Mouse (Mus musculus) C2C12 (cell line): Measurements from ENCODE around the gene Atp6v0a4. TPM values are rescaled to one million over a fixed set of nuclear protein-coding genes. Genes with fewer than 3 reads are reported as not detected.

ENCODE experiments used
- H3K27me3 ChIP-seq: one replicate; pipeline ENCODE4 v1.6.1; 2011; ENCODE audit not compliant: control insufficient read depth, insufficient read depth, insufficient read length
- H3K36me3 ChIP-seq: one replicate; pipeline ENCODE4 v1.6.1; 2011; ENCODE audit not compliant: control insufficient read depth, insufficient read depth
- H3K4me3 ChIP-seq: one replicate; pipeline ENCODE4 v1.5.1; 2011; ENCODE audit warnings: mild to moderate bottlenecking, control low read depth; ENCODE audit not compliant: poor library complexity, insufficient read depth, severe bottlenecking
- H3K79me2 ChIP-seq: one replicate; pipeline ENCODE4 v1.6.1; 2011; ENCODE audit not compliant: control insufficient read depth, insufficient read depth
- H3K79me3 ChIP-seq: one replicate; pipeline ENCODE4 v1.6.1; 2011; ENCODE audit warnings: low read depth, control low read depth
- H3ac ChIP-seq: one replicate; pipeline ENCODE3; 2011; ENCODE audit warnings: low read depth; ENCODE audit not compliant: control insufficient read depth, insufficient read length
- CEBPB ChIP-seq: IDR thresholded peaks from one replicate; pipeline ENCODE4 v1.6.1; 2011; ENCODE audit warnings: low read depth, mild to moderate bottlenecking, control low read depth, moderate library complexity
- CTCF ChIP-seq: IDR thresholded peaks from one replicate; pipeline ENCODE4 v1.5.1; 2011; ENCODE audit not compliant: control insufficient read depth, insufficient read depth, insufficient read length
- FOSL1 ChIP-seq: IDR thresholded peaks from one replicate; pipeline ENCODE4 v1.8.0; 2011; ENCODE audit warnings: mild to moderate bottlenecking, low read length; ENCODE audit not compliant: poor library complexity, insufficient read depth, severe bottlenecking
- MAX ChIP-seq: IDR thresholded peaks from one replicate; pipeline ENCODE4 v1.6.1; 2011; ENCODE audit warnings: mild to moderate bottlenecking, control low read depth
- MYOD1 ChIP-seq: IDR thresholded peaks from one replicate; pipeline ENCODE4 v1.6.1; 2011; ENCODE audit warnings: low read depth; ENCODE audit not compliant: control insufficient read depth, insufficient read length
- MYOG ChIP-seq: IDR thresholded peaks from one replicate; pipeline ENCODE4 v1.6.1; 2011; ENCODE audit not compliant: control insufficient read depth, insufficient read length; ENCODE audit errors: extremely low read depth
- USF1 ChIP-seq: IDR thresholded peaks from one replicate; pipeline ENCODE4 v1.6.1; 2011; ENCODE audit warnings: low read depth, mild to moderate bottlenecking, control low read depth, moderate library complexity
- polyA plus RNA-seq: library from polyadenylated mRNA; unstranded; fragments of >200 nt; fragmentation: generic; extraction: Trizol; gene quantifications from one replicate; pipeline ENCODE4 v1.2.1, GENCODE M21; 2012; ENCODE audit warnings: missing spikeins

Atp6v0a4 gene
- polyA plus RNA-seq, 1 experiment, result 0.11 TPM

DNA sequence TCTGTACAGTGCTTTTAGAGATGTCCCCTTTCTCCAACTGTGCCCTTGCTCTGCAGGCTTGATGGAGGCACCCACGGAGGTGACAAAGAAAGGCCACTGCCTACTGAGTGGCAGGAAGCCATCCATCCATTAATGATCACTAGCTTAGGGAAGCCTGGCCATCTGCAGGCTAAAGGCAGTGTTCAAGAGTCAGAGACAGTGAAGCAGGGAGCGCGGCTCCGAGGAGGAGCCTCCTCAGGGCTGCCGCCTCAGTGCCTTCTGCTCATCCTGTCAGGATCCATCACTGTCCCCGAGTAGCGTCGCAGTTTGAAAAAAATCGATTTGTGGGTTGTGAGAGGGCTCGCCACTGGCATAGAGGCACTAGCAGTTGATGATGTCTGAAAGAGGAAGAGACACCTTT lies 24.2 kb upstream of the Atp6v0a4 start:
- TF ChIP-seq CEBPB (no peak), MYOG (no peak), MYOD1 (no peak), CTCF (no peak), USF1 (no peak), MAX (no peak), FOSL1 (no peak)
- H3K36me3 ChIP-seq, result no peaks in the 10 kb centered on the region

GRCm38 (mm10) chr6:38147301-38147700 lies 22.9 kb upstream of the Atp6v0a4 start:
- no peaks in the 10 kb centered on the region for H3K79me3 ChIP-seq
- H3K79me2 ChIP-seq, result no peaks in the 10 kb centered on the region
- no peak overlapping the region for H3ac ChIP-seq
- H3K27me3 ChIP-seq, result no peaks in the 10 kb centered on the region
- TF ChIP-seq MYOD1, result no peak
- no peak for TF ChIP-seq CEBPB
- no peak for TF ChIP-seq CTCF
- no peak overlapping the region for H3K4me3 ChIP-seq
- H3K36me3 ChIP-seq, result no peaks in the 10 kb centered on the region

More for the DNA sequence above, 24.2 kb upstream of the Atp6v0a4 start:
- no peak overlapping the region for H3ac ChIP-seq
- H3K79me3 ChIP-seq, result no peaks in the 10 kb centered on the region
- no peaks in the 10 kb centered on the region for H3K27me3 ChIP-seq
- no peaks in the 10 kb centered on the region for H3K79me2 ChIP-seq
- H3K4me3 ChIP-seq, result no peak overlapping the region

- no peaks in the 10 kb centered on the region for H3K79me3 ChIP-seq
- H3K36me3 ChIP-seq, result no peaks in the 10 kb centered on the region
- H3K27me3 ChIP-seq, result no peaks in the 10 kb centered on the region
- H3ac ChIP-seq, result no peak overlapping the region
- H3K4me3 ChIP-seq, result no peak overlapping the region
- no peaks in the 10 kb centered on the region for H3K79me2 ChIP-seq
- TF ChIP-seq MYOD1, result no peak
- no peak for TF ChIP-seq CEBPB
- no peak for TF ChIP-seq MAX
- no peak for TF ChIP-seq FOSL1
- no peak for TF ChIP-seq USF1
- TF ChIP-seq MYOG, result no peak
- TF ChIP-seq CTCF, result no peak
Measured at GRCm38 (mm10) chr6:38145463-38146065, 21.2 kb upstream of the Atp6v0a4 start.

- H3K4me3 ChIP-seq, result no peak overlapping the region
- no peaks in the 10 kb centered on the region for H3K79me3 ChIP-seq
- TF ChIP-seq MYOG (no peak), FOSL1 (no peak), USF1 (no peak), MAX (no peak), MYOD1 (no peak), CEBPB (no peak), CTCF (no peak)
- H3K79me2 ChIP-seq, result no peaks in the 10 kb centered on the region
- H3ac ChIP-seq, result no peak overlapping the region
- no peaks in the 10 kb centered on the region for H3K27me3 ChIP-seq
- H3K36me3 ChIP-seq, result no peaks in the 10 kb centered on the region
Measured at GRCm38 (mm10) chr6:38144161-38144998, 20.0 kb upstream of the Atp6v0a4 start.

GRCm38 (mm10) chr6:38140402-38140801 lies 16.0 kb upstream of the Atp6v0a4 start:
- TF ChIP-seq CTCF (no peak), CEBPB (no peak)
- Histone ChIP-seq H3K27me3 (no peaks in the 10 kb centered on the region), H3K4me3 (no peak overlapping the region), H3K36me3 (no peaks in the 10 kb centered on the region), H3ac (no peak overlapping the region), H3K79me2 (no peaks in the 10 kb centered on the region), H3K79me3 (no peaks in the 10 kb centered on the region)

DNA sequence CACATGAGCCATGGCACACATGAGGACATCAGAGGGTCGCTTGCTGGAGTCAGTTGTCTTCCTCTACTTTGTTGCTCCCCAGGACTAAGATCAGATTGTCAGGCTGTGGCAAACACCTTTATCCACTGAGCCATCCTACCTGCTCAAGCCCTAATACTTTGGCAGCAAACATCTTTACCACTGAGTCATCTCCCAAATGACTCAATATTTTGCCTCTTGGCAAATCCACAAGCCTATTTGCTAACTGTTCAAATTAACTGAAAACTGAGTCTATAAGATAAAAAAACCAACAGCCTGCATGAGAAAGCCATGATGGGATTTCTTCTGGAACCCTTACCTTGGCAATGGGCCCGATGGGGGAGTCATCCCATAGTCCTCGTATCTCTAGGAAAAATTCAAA lies 14.7 kb upstream of the Atp6v0a4 start:
- TF ChIP-seq CTCF, result no peak
- TF ChIP-seq MYOD1, result no peak
- H3K79me3 ChIP-seq, result no peaks in the 10 kb centered on the region
- H3K4me3 ChIP-seq, result no peak overlapping the region
- H3K27me3 ChIP-seq, result no peaks in the 10 kb centered on the region
- no peaks in the 10 kb centered on the region for H3K79me2 ChIP-seq
- no peaks in the 10 kb centered on the region for H3K36me3 ChIP-seq
- no peak overlapping the region for H3ac ChIP-seq
